Mouse (Mus musculus): ENCODE measurements around the gene Hipk1. TPM values are rescaled to one million over a fixed set of nuclear protein-coding genes. Genes with fewer than 3 reads are reported as not detected.

The Hipk1 gene
- polyA plus RNA-seq, 1 experiment from 2014 or later: 17.2 TPM

GRCm38 (mm10) chr3:103735776-103736600 is 55.4 kb downstream of the Hipk1 start:
- ATAC-seq (replicated peaks; ENCODE audit: low FRiP score) (no peak), DNase-seq (ENCODE audit: low spot score) (no peak)
- Histone ChIP-seq H3K9me3 (ENCODE audit: control insufficient read depth, low read length) (no peaks in the 10 kb centered on the region), H3K36me3 (ENCODE audit: control insufficient read depth, insufficient read depth, low read length) (no peaks in the 10 kb centered on the region), H3K4me1 (replicated peaks; ENCODE audit: control insufficient read depth, insufficient read depth, low read length) (peaks cover 28% of the 10 kb centered on the region), H3K4me2 (ENCODE audit: low read depth, low read length, severe bottlenecking) (no peak overlapping the region), H3K27me3 (ENCODE audit: control insufficient read depth, insufficient read depth, low read length) (no peaks in the 10 kb centered on the region), H3K4me3 (ENCODE audit: low read depth, low read length) (no peak overlapping the region), H3K9ac (ENCODE audit: low read length) (no peak overlapping the region), H3K27ac (ENCODE audit: low read depth, low read length) (no peak overlapping the region)
- 81% methylated on average over 28 of the region's 28 CpGs for WGBS

GRCm38 (mm10) chr3:103734696-103735519 is 56.5 kb downstream of the Hipk1 start:
- ATAC-seq (replicated peaks; ENCODE audit: low FRiP score) (no peak), DNase-seq (ENCODE audit: low spot score) (no peak)
- peaks cover 28% of the 10 kb centered on the region for H3K4me1 ChIP-seq (replicated peaks; ENCODE audit: control insufficient read depth, insufficient read depth, low read length)
- peak overlapping the region; percentile 47; the same call in 1 of the 2 replicates for H3K27ac ChIP-seq (ENCODE audit: low read depth, low read length)
- H3K9ac ChIP-seq (ENCODE audit: low read length): peak overlapping the region; percentile 33
- H3K9me3 ChIP-seq (ENCODE audit: control insufficient read depth, low read length): no peaks in the 10 kb centered on the region
- no peak overlapping the region for H3K4me3 ChIP-seq (ENCODE audit: low read depth, low read length)
- H3K27me3 ChIP-seq (ENCODE audit: control insufficient read depth, insufficient read depth, low read length): no peaks in the 10 kb centered on the region
- no peaks in the 10 kb centered on the region for H3K36me3 ChIP-seq (ENCODE audit: control insufficient read depth, insufficient read depth, low read length)
- WGBS: 7% methylated on average over 11 of the region's 11 CpGs
- peak overlapping the region; percentile 29; the same call in 1 of the 2 replicates for H3K4me2 ChIP-seq (ENCODE audit: low read depth, low read length, severe bottlenecking)

- Histone ChIP-seq H3K4me2 (ENCODE audit: low read depth, low read length, severe bottlenecking) (peak overlapping the region; percentile 29; the same call in 1 of the 2 replicates), H3K4me3 (ENCODE audit: low read depth, low read length) (peak overlapping the region; percentile 1; the same call in 1 of the 2 replicates), H3K27me3 (ENCODE audit: control insufficient read depth, insufficient read depth, low read length) (no peaks in the 10 kb centered on the region), H3K27ac (ENCODE audit: low read depth, low read length) (peak overlapping the region; percentile 47; the same call in 1 of the 2 replicates), H3K36me3 (ENCODE audit: control insufficient read depth, insufficient read depth, low read length) (no peaks in the 10 kb centered on the region), H3K9me3 (ENCODE audit: control insufficient read depth, low read length) (no peaks in the 10 kb centered on the region), H3K9ac (ENCODE audit: low read length) (peak overlapping the region; percentile 41; the same call in 1 of the 2 replicates), H3K4me1 (replicated peaks; ENCODE audit: control insufficient read depth, insufficient read depth, low read length) (peaks cover 28% of the 10 kb centered on the region)
- ATAC-seq (replicated peaks; ENCODE audit: low FRiP score): peak; percentile 64
- peak; percentile 77 for DNase-seq (ENCODE audit: low spot score)
- WGBS: 4% methylated on average over 19 of the region's 19 CpGs
Measured at GRCm38 (mm10) chr3:103733799-103734695, 57.3 kb downstream of the Hipk1 start.

- Histone ChIP-seq H3K9ac (ENCODE audit: low read length) (no peak overlapping the region), H3K4me1 (replicated peaks; ENCODE audit: control insufficient read depth, insufficient read depth, low read length) (peaks cover 28% of the 10 kb centered on the region), H3K36me3 (ENCODE audit: control insufficient read depth, insufficient read depth, low read length) (no peaks in the 10 kb centered on the region), H3K4me2 (ENCODE audit: low read depth, low read length, severe bottlenecking) (no peak overlapping the region), H3K4me3 (ENCODE audit: low read depth, low read length) (no peak overlapping the region), H3K27me3 (ENCODE audit: control insufficient read depth, insufficient read depth, low read length) (no peaks in the 10 kb centered on the region), H3K27ac (ENCODE audit: low read depth, low read length) (no peak overlapping the region), H3K9me3 (ENCODE audit: control insufficient read depth, low read length) (no peaks in the 10 kb centered on the region)
- ATAC-seq (replicated peaks; ENCODE audit: low FRiP score) (no peak), DNase-seq (ENCODE audit: low spot score) (no peak)
- 28% methylated on average over 2 of the region's 2 CpGs for WGBS
Measured at GRCm38 (mm10) chr3:103733176-103733575, 58.2 kb downstream of the Hipk1 start.

- no peak overlapping the region for H3K4me2 ChIP-seq (ENCODE audit: low read depth, low read length, severe bottlenecking)
- peaks cover 20% of the 10 kb centered on the region for H3K4me1 ChIP-seq (replicated peaks; ENCODE audit: control insufficient read depth, insufficient read depth, low read length)
- H3K27me3 ChIP-seq (ENCODE audit: control insufficient read depth, insufficient read depth, low read length): no peaks in the 10 kb centered on the region
- no peak for ATAC-seq (replicated peaks; ENCODE audit: low FRiP score)
- no peak for DNase-seq (ENCODE audit: low spot score)
- no peak overlapping the region for H3K27ac ChIP-seq (ENCODE audit: low read depth, low read length)
- no peak overlapping the region for H3K9ac ChIP-seq (ENCODE audit: low read length)
- whole genome bisulfite sequencing: 93% methylated on average over 3 of the region's 3 CpGs
- no peaks in the 10 kb centered on the region for H3K9me3 ChIP-seq (ENCODE audit: control insufficient read depth, low read length)
- no peak overlapping the region for H3K4me3 ChIP-seq (ENCODE audit: low read depth, low read length)
- no peaks in the 10 kb centered on the region for H3K36me3 ChIP-seq (ENCODE audit: control insufficient read depth, insufficient read depth, low read length)
Measured at GRCm38 (mm10) chr3:103732116-103732515, 59.2 kb downstream of the Hipk1 start.

GRCm38 (mm10) chr3:103729850-103730249 is 61.5 kb downstream of the Hipk1 start:
- Histone ChIP-seq H3K4me3 (ENCODE audit: low read depth, low read length) (no peak overlapping the region), H3K27ac (ENCODE audit: low read depth, low read length) (no peak overlapping the region), H3K9me3 (ENCODE audit: control insufficient read depth, low read length) (no peaks in the 10 kb centered on the region), H3K27me3 (ENCODE audit: control insufficient read depth, insufficient read depth, low read length) (no peaks in the 10 kb centered on the region), H3K4me1 (replicated peaks; ENCODE audit: control insufficient read depth, insufficient read depth, low read length) (peaks cover 13% of the 10 kb centered on the region), H3K9ac (ENCODE audit: low read length) (no peak overlapping the region), H3K36me3 (ENCODE audit: control insufficient read depth, insufficient read depth, low read length) (no peaks in the 10 kb centered on the region), H3K4me2 (ENCODE audit: low read depth, low read length, severe bottlenecking) (no peak overlapping the region)
- WGBS: 91% methylated on average over 9 of the region's 9 CpGs
- DNase-seq (ENCODE audit: low spot score): no peak
- no peak for ATAC-seq (replicated peaks; ENCODE audit: low FRiP score)

- H3K4me2 ChIP-seq (ENCODE audit: low read depth, low read length, severe bottlenecking): no peak overlapping the region
- no peak overlapping the region for H3K4me3 ChIP-seq (ENCODE audit: low read depth, low read length)
- H3K9me3 ChIP-seq (ENCODE audit: control insufficient read depth, low read length): no peaks in the 10 kb centered on the region
- no peak overlapping the region for H3K9ac ChIP-seq (ENCODE audit: low read length)
- ATAC-seq (replicated peaks; ENCODE audit: low FRiP score) (no peak), DNase-seq (ENCODE audit: low spot score) (no peak)
- WGBS: 67% methylated on average over 2 of the region's 2 CpGs
- H3K4me1 ChIP-seq (replicated peaks; ENCODE audit: control insufficient read depth, insufficient read depth, low read length): no peaks in the 10 kb centered on the region
- H3K36me3 ChIP-seq (ENCODE audit: control insufficient read depth, insufficient read depth, low read length): no peaks in the 10 kb centered on the region
- H3K27me3 ChIP-seq (ENCODE audit: control insufficient read depth, insufficient read depth, low read length): no peaks in the 10 kb centered on the region
- H3K27ac ChIP-seq (ENCODE audit: low read depth, low read length): no peak overlapping the region
Measured at GRCm38 (mm10) chr3:103727813-103728326, 63.5 kb downstream of the Hipk1 start.

- Histone ChIP-seq H3K27ac (ENCODE audit: low read depth, low read length) (no peak overlapping the region), H3K4me2 (ENCODE audit: low read depth, low read length, severe bottlenecking) (no peak overlapping the region), H3K9ac (ENCODE audit: low read length) (no peak overlapping the region), H3K27me3 (ENCODE audit: control insufficient read depth, insufficient read depth, low read length) (no peaks in the 10 kb centered on the region), H3K4me3 (ENCODE audit: low read depth, low read length) (no peak overlapping the region), H3K9me3 (ENCODE audit: control insufficient read depth, low read length) (no peaks in the 10 kb centered on the region), H3K4me1 (replicated peaks; ENCODE audit: control insufficient read depth, insufficient read depth, low read length) (no peaks in the 10 kb centered on the region), H3K36me3 (ENCODE audit: control insufficient read depth, insufficient read depth, low read length) (no peaks in the 10 kb centered on the region)
- ATAC-seq (replicated peaks; ENCODE audit: low FRiP score) (no peak), DNase-seq (ENCODE audit: low spot score) (no peak)
- 60% methylated on average over 3 of the region's 3 CpGs for WGBS
Measured at GRCm38 (mm10) chr3:103726642-103727041, 64.7 kb downstream of the Hipk1 start.
